ENCODE assay signal across 7 mouse cellular contexts in genomic region chr5:112551975-112552728, GRCm38 (mm10). TPM values are rescaled to one million over a fixed set of nuclear protein-coding genes. Genes with fewer than 3 reads are reported as not detected.
DNase-seq lines count a peak whose midpoint lies in the region; ATAC-seq and TF ChIP-seq lines count a peak whose summit lies in the region.

No protein-coding gene starts in this region.

- peaks cover 46% of the 10 kb centered on the region for H3K4me1 ChIP-seq in hindbrain, postnatal 0 days (ENCODE audit: insufficient read depth, low read length)

- ATAC-seq in hindbrain, postnatal 0 days: peak; percentile 81
- no peak for ATAC-seq in megakaryocyte-erythroid progenitor cell, adult 5-6 weeks (replicated peaks; ENCODE audit: low FRiP score, low TSS enrichment, poor library complexity, severe bottlenecking)

- intact Hi-C loops in left cerebral cortex, postnatal 4 days (cut with DNase I): no loop called here

- no peaks in the 10 kb centered on the region for H3K36me3 ChIP-seq in hindbrain, postnatal 0 days (ENCODE audit: insufficient read depth, low read length)

- H3K4me2 ChIP-seq in hindbrain, postnatal 0 days (ENCODE audit: low read depth, low read length): peak overlapping the region; percentile 39

- H3K9ac ChIP-seq in hindbrain, postnatal 0 days (replicated peaks; ENCODE audit: low read length): peak overlapping the region; percentile 25; the same call in 1 of the 2 replicates

- H3K27ac ChIP-seq in hindbrain, postnatal 0 days: peak overlapping the region; percentile 78

- no peak overlapping the region for H3K4me3 ChIP-seq in hindbrain, postnatal 0 days (ENCODE audit: low read length)

- TF ChIP-seq CTCF in hindbrain, postnatal 0 days (IDR thresholded peaks at IDR 0.05; ENCODE audit: low read depth): no peak

- WGBS in hindbrain, postnatal 0 days: 17% methylated on average over 16 of the region's 17 CpGs

- no peaks in the 10 kb centered on the region for H3K9me3 ChIP-seq in hindbrain, postnatal 0 days (ENCODE audit: low read length)

- no peaks in the 10 kb centered on the region for H3K27me3 ChIP-seq in hindbrain, postnatal 0 days (ENCODE audit: insufficient read depth, low read length)

- DNase-seq in brain, adult 2 months (ENCODE audit: low read depth, low spot score): peak; percentile 89
- DNase-seq in cerebellum, postnatal 10 days: peak; percentile 74 to 83
- DNase-seq in hindbrain, postnatal 0 days (ENCODE audit: low spot score): peak; percentile 92
- DNase-seq in left cerebral cortex, postnatal 4 days: peak; percentile 79
- peak; percentile 78 for DNase-seq in right cerebral cortex, postnatal 25 days
- no peak for DNase-seq in urinary bladder, adult 18-20 months (ENCODE audit: low spot score in 2 of 2)

RNA-seq across cellular contexts. Expression of gene Sez6l, which starts 24.8 kb away (rescaled TPM):
- 80.1 and 93.5 TPM in 2 replicates for total RNA-seq in hindbrain, postnatal 0 days (2014; rRNA removed)
- 39.5 and 43.5 TPM in 2 replicates for polyA plus RNA-seq in hindbrain, postnatal 0 days (2015; fragmentation: Nextera tagmentation; extraction: Ambion mirVana)
- 100 to 1,000 TPM; 130 to 156 TPM for total RNA-seq in left cerebral cortex, postnatal 4 days (2021)
- total RNA-seq in megakaryocyte-erythroid progenitor cell, adult 5-6 weeks (2014; fragmentation: Nextera tagmentation): not detected in 2 replicates
- not detected in 2 replicates for total RNA-seq in megakaryocyte-erythroid progenitor cell, adult 5-6 weeks (2017)

Comparison
In these comparisons a context has a peak if more than half of its experiments do, and no peak if none do; other contexts are left out.
1. DNase-seq: peak in brain, adult 2 months (single experiment), cerebellum, postnatal 10 days (2 of 2), hindbrain, postnatal 0 days (single experiment), left cerebral cortex, postnatal 4 days (single experiment) and right cerebral cortex, postnatal 25 days (single experiment); none in urinary bladder, adult 18-20 months (0 of 2).
2. RNA of gene Sez6l, which starts 24.8 kb away (total RNA-seq): 130 to 156 TPM in left cerebral cortex, postnatal 4 days and 80.1 to 93.5 TPM in hindbrain, postnatal 0 days; not detected in megakaryocyte-erythroid progenitor cell, adult 5-6 weeks; every median in the first group is over 10 times any median in the second.